1 mouse cellular context compared by ENCODE assay signal in the genomic region with DNA sequence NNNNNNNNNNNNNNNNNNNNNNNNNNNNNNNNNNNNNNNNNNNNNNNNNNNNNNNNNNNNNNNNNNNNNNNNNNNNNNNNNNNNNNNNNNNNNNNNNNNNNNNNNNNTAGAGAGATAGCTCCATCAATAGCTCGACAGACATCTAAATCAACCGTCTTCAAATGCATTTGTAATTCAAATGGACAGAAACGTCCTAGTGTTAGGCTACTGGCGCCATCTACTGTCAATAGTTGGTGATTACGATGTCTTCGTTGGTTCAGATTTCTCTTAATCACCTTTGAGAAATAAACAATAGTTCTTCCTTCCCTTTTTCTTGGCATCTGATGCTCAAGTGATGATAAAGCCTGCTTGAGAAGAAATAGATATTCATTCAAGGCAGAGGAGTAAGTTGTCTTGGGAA.
TF ChIP-seq lines count a peak whose summit lies in the region.

No protein-coding gene starts in this region.

TF ChIP-seq in MEL, 35 proteins besides CTCF, POLR2A, EP300 and RAD21:
- TF ChIP-seq CHD1 (IDR thresholded peaks at IDR 0.05; ENCODE audit: low read depth, low read length) (no peak), ZKSCAN1 (IDR thresholded peaks at IDR 0.05; ENCODE audit: low read depth, low read length) (no peak), HCFC1 (IDR thresholded peaks at IDR 0.05; ENCODE audit: low read depth, low read length) (peak; percentile 58; the same call in 1 of the 2 replicates), GABPA (IDR thresholded peaks at IDR 0.05; ENCODE audit: low read depth, low read length) (no peak), ETS1 (IDR thresholded peaks at IDR 0.05; ENCODE audit: low read depth, low read length) (peak; percentile 52; the same call in 1 of the 2 replicates), KAT2A (conservative IDR thresholded peaks at IDR 0.05; ENCODE audit: low read depth, low read length) (no peak), ELF1 (IDR thresholded peaks at IDR 0.05; ENCODE audit: low read depth, low read length) (no peak), MAX (IDR thresholded peaks at IDR 0.05; ENCODE audit: low read length) (peak; percentile 78), USF2 (IDR thresholded peaks at IDR 0.05; ENCODE audit: borderline replicate concordance in 1 of 2, insufficient read depth in 1 of 2, low read depth in 1 of 2, low read length in 2 of 2) (no peak), E2F4 (IDR thresholded peaks at IDR 0.05; ENCODE audit: borderline replicate concordance, low read depth, low read length) (peak; percentile 24; the same call in 1 of the 2 replicates), JUND (IDR thresholded peaks at IDR 0.05; ENCODE audit: low read depth, low read length) (peak; percentile 78; the same call in 1 of the 2 replicates), CHD2 (IDR thresholded peaks at IDR 0.05; ENCODE audit: low read length) (no peak), UBTF (IDR thresholded peaks at IDR 0.05; ENCODE audit: borderline replicate concordance, insufficient read depth, low read depth, low read length) (no peak), NELFE (IDR thresholded peaks at IDR 0.05; ENCODE audit: low read depth, low read length) (no peak), POLR2AphosphoS2 (IDR thresholded peaks at IDR 0.05; ENCODE audit: low read length) (no peak), ZC3H11A (IDR thresholded peaks at IDR 0.05; ENCODE audit: low read depth, low read length) (peak; percentile 96), MAZ (IDR thresholded peaks at IDR 0.05; ENCODE audit: low read depth, low read length) (peak; percentile 71; the same call in 1 of the 2 replicates), MEF2A (IDR thresholded peaks at IDR 0.05; ENCODE audit: extremely low read depth, insufficient replicate concordance, low read depth, low read length, poor library complexity, severe bottlenecking) (no peak), MYB (IDR thresholded peaks at IDR 0.05; ENCODE audit: low read depth, low read length) (no peak; the same call in 1 of the 2 replicates), ZNF384 (IDR thresholded peaks at IDR 0.05; ENCODE audit: low read depth, low read length) (peak; percentile 72), MYC (IDR thresholded peaks at IDR 0.05; ENCODE audit: low read depth, low read length) (peak; percentile 82; the same call in 1 of the 2 replicates), NRF1 (IDR thresholded peaks at IDR 0.05; ENCODE audit: insufficient read depth, low read depth, low read length, poor library complexity, severe bottlenecking) (no peak), TCF12 (IDR thresholded peaks at IDR 0.05; ENCODE audit: low read depth, low read length) (peak; percentile 56; the same call in 1 of the 2 replicates), TAL1 (IDR thresholded peaks at IDR 0.05; ENCODE audit: low read length) (no peak), MAFK (IDR thresholded peaks at IDR 0.05; ENCODE audit: borderline replicate concordance, low read depth, low read length) (0 out of 2 replicates have a peak, but pooled peaks have one; percentile 29), RCOR1 (IDR thresholded peaks at IDR 0.05; ENCODE audit: low read depth, low read length) (peak; percentile 84), USF1 (IDR thresholded peaks at IDR 0.05; ENCODE audit: low read depth, low read length) (no peak), TBP (IDR thresholded peaks at IDR 0.05; ENCODE audit: low read depth, low read length) (no peak), ZMIZ1 (IDR thresholded peaks at IDR 0.05; ENCODE audit: low read depth, low read length) (no peak), SMC3 (IDR thresholded peaks at IDR 0.05; ENCODE audit: low read depth, low read length) (peak; percentile 95), BHLHE40 (IDR thresholded peaks at IDR 0.05; ENCODE audit: borderline replicate concordance, low read depth, low read length) (peak; percentile 68), SIN3A (IDR thresholded peaks at IDR 0.05; ENCODE audit: low read length) (peak; percentile 96), POLR2AphosphoS5 (IDR thresholded peaks at IDR 0.05; ENCODE audit: borderline replicate concordance, low read depth, low read length) (no peak), MXI1 (IDR thresholded peaks at IDR 0.05; ENCODE audit: low read depth, low read length) (peak; percentile 62), GATA1 (IDR thresholded peaks at IDR 0.05; ENCODE audit: low read depth, low read length) (peak; percentile 56; the same call in 1 of the 2 replicates)
